Mouse (Mus musculus): ENCODE data around the gene BC035044.
"Not testable (repeated sequence)": the region's sequence is repeated elsewhere in the genome, so short reads cannot be mapped to it uniquely, and the experiment has no call there.

BC035044 gene

GRCm38 (mm10) chr6:128890948-128891355 is at the start of gene BC035044:
BC035044 (minus strand) TSS chr6:128891126.
- no peak for DNase-seq

- not testable (repeated sequence) for DNase-seq
Observed at GRCm38 (mm10) chr6:128935889-128936665, 45.2 kb upstream of the BC035044 start.

GRCm38 (mm10) chr6:128934081-128934480 is 43.2 kb upstream of the BC035044 start, which contains the start of gene Clec2g:
Clec2g (plus strand) TSS chr6:128934381.
- not testable (repeated sequence) for DNase-seq

GRCm38 (mm10) chr6:128933050-128933449 is 42.1 kb upstream of the BC035044 start:
- DNase-seq = no peak

- DNase-seq = no peak
Observed at GRCm38 (mm10) chr6:128917322-128917721, 26.4 kb upstream of the BC035044 start.

GRCm38 (mm10) chr6:128913598-128914254 is 22.8 kb upstream of the BC035044 start:
- no peak for DNase-seq

- not testable (repeated sequence) for DNase-seq
Observed at GRCm38 (mm10) chr6:128900796-128901552, 10.0 kb upstream of the BC035044 start.

- DNase-seq = no peak
Observed at GRCm38 (mm10) chr6:128900044-128900443, 9.1 kb upstream of the BC035044 start.

GRCm38 (mm10) chr6:128895404-128896001 is 4.6 kb upstream of the BC035044 start:
- DNase-seq = no peak

- DNase-seq = no peak
Observed at GRCm38 (mm10) chr6:128888834-128889233, 2.1 kb downstream of the BC035044 start.

GRCm38 (mm10) chr6:128887091-128887790 is 3.7 kb downstream of the BC035044 start, which contains the start of gene Clec2i:
Clec2i (plus strand) TSS chr6:128887588.
- DNase-seq = not testable (repeated sequence)

GRCm38 (mm10) chr6:128871910-128872610 is 18.9 kb downstream of the BC035044 start:
- no peak for DNase-seq

GRCm38 (mm10) chr6:128868861-128869260 is 22.1 kb downstream of the BC035044 start:
- DNase-seq = no peak

- DNase-seq = no peak
Observed at GRCm38 (mm10) chr6:128857976-128858375, 33.0 kb downstream of the BC035044 start.

GRCm38 (mm10) chr6:128856250-128856649 is 34.7 kb downstream of the BC035044 start:
- DNase-seq = peak; percentile 85

GRCm38 (mm10) chr6:128855477-128855876 is 35.4 kb downstream of the BC035044 start:
- no peak for DNase-seq

- no peak for DNase-seq
Observed at GRCm38 (mm10) chr6:128854895-128855294, 36.0 kb downstream of the BC035044 start.

- DNase-seq = peak; percentile 62
Observed at GRCm38 (mm10) chr6:128854024-128854820, 36.7 kb downstream of the BC035044 start.

GRCm38 (mm10) chr6:128852766-128853165 is 38.2 kb downstream of the BC035044 start:
- DNase-seq = no peak

GRCm38 (mm10) chr6:128851151-128851550 is 39.8 kb downstream of the BC035044 start:
- no peak for DNase-seq

- DNase-seq = no peak
Observed at GRCm38 (mm10) chr6:128850671-128851070, 40.3 kb downstream of the BC035044 start.
